Mouse (Mus musculus): ENCODE data around the gene Bbc3. TPM values are rescaled to one million over a fixed set of nuclear protein-coding genes. Genes with fewer than 3 reads are reported as not detected.
"Not testable (repeated sequence)": the region's sequence is repeated elsewhere in the genome, so short reads cannot be mapped to it uniquely, and the experiment has no call there.

Gene Bbc3
- 1 to 10 TPM; 1.7 to 2.4 TPM for total RNA-seq (2021)
- long read RNA-seq, experiment 1, partial matches to known transcripts = 0 of 3 reads
- long read RNA-seq, experiment 1, other reads (novel, unspliced or antisense) = 3 of 3 reads
- long read RNA-seq, experiment 2, partial matches to known transcripts = 1 of 8 reads
- long read RNA-seq, experiment 2, other reads (novel, unspliced or antisense) = 6 of 8 reads

DNA sequence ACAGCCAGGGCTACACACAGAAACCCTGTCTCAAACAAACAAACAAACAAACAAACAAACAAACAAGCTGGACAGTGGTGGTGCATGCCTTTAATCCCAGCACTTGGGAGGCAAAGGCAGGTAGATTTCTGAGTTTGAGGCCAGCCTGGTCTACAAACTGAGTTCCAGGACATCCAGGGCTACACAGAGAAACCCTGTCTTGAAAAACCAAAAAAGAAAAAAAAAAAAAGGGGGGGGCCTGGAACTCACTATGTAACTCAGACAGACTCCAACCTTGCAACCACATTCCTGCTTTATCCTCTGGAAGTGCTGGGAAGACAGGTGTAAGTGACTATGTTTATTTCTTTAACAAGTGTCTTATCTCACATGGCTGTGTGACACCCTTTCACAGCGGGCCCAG lies at the start of gene Bbc3:
Gene Bbc3 (plus strand): TSS at position 301 of the 400 bp plus-strand sequence.
- not testable (repeated sequence) for DNase-seq

DNA sequence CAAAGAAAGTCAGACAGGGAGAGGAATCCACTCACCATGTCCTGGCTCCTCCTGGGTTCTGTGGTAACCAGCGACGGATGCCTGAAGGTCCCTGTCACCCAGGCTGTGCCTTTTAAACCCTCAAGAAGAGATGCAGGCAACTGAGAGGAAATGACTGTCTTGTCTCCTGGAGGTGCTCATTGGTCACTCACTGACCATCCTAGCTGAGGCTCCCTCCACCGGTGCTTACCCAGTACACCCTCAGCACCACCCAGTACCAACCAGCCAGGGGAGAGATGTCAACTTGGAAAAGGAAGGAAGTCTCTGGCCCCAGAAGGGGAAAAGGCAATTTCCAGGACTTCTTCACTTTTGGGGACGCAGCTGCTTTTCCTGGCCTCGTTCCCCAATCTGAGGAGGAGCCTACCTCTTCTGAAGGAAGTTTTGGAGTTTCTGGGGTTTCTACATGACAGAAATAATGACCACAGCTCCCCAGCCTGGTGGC lies 49.0 kb upstream of the Bbc3 start, which contains the start of gene C5ar1:
Gene C5ar1 (minus strand): TSS at position 431 of the 481 bp plus-strand sequence.
- DNase-seq = no peak

DNA sequence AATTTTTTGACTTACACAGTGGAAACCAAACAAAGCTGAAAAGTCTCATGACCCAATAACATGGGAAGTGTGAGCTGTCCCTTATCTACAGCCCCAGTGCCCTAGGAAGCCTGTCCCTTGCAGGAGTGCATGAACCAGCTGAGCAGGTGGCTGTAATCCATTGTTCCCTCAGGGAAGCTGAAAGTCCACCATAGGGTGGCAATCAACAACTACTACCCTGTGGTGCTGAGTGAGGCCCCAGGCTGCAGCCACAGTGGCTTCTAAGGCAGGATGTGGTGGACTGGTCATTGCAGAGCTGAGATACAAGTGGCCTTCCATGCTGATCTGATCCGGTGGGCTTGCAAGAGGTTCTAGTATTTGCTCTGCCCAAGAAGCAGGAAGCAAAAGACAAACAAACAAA lies 47.1 kb upstream of the Bbc3 start:
- no peak for DNase-seq

DNA sequence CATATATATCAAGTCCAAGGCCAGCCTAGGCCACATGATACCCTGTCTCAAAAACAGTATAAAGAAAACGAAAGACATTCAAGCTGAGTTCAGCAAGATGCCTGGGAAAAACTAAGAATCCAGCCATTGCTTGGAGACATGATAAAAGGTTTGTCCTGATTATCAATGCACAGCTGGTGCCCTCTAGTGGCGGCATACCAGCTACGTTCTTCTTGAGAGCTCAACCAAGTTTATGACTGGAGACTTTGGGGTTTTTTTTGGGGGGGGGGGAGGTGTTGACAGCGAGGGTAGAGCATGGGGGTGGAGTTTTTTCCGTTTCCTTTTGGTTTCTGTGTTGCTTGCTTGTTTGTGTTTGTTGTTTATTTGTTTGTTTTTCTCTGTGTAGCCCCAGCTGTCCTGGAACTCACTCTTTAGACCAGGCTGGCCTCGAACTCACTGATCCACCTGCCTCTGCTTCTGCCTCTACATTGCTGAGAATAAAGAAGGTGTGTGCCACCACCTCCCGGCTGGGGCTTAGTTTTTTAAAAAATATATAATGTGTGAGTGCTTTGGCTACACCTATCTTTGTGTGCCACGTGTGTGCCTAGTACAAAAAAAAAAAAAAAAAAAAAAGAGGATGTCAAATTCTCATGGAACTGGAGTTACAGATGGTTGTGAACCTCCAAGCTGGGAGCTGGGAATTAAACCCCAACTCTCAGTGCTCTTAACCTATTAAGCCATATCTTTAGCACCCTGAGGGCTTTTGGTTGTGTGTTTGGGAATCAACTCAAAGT lies 45.0 kb upstream of the Bbc3 start:
- DNase-seq = peak; percentile 39

DNA sequence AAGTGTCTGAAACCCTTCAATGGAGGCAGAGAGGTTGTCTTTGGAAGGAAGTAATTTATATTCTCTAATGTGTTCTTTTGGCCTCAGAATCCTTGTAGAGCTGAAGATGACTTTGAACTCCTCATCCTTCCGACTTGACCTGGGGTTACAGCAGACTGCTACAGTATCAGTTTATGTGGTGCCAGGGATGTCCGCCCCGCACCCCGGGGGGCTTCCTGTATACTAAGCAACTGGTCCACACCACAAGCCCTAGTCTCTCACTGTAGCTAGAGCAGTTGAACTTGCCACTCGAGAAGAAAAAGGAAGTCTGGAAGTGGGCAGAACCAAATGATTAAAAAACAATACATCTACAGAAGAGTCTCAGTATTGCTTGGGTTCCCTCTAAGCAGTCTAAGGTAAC lies 44.4 kb upstream of the Bbc3 start:
- DNase-seq = no peak

DNA sequence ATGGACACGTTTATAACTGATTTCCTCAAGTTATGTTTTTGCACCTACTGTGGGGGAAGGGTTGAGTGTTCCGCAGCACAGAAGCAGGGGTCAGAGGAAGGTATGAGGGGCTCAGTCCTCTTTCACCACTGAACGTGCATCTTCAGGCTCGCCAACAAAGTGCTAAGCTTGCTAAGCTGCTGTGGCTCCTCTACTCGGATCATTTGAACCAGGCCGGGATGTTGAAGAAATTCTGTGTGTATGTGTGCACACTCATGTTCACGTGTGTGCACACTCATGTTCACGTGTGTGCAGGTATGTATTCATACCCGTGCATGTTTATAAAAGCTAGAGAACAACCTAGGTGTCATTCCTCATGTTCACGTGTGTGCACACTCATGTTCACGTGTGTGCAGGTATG lies 42.3 kb upstream of the Bbc3 start:
- DNase-seq = no peak

DNA sequence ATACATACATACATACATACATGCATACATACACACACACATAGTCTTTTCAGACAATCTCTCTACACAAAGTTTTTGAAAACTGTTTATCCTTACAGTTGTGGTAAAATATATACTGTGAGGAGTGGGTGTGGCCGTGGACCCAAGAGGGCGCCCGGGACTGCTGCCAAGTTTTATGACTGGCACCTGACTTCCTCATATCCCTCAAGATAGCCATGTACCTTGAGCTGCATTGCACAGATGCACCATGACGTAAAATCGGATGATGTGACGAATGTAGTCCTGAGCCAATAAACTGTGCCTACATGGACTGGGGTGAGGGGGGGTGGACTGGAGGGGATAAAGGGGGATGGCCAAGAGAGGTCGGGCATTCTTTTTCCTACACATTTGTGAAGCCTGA lies 41.6 kb upstream of the Bbc3 start:
- DNase-seq = not testable (repeated sequence)

DNA sequence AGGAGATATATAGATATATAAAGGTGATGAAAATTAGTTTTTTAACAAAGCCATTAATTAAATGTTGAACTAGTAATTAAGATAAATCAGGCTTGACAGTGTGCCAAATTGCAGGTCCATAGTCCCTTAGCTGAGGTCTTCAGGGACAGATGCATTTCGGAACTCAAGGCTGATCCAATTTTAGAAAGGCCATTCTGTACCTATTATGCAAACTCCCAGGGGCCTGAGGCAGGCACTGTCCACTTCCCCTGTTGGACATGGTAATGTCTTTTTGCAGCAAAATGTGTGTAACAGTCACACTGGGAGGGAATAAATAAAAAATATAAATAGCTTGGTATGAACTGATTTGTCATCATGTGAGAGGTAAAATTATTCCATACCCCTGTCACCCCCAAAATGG lies 37.1 kb upstream of the Bbc3 start:
- no peak for DNase-seq

DNA sequence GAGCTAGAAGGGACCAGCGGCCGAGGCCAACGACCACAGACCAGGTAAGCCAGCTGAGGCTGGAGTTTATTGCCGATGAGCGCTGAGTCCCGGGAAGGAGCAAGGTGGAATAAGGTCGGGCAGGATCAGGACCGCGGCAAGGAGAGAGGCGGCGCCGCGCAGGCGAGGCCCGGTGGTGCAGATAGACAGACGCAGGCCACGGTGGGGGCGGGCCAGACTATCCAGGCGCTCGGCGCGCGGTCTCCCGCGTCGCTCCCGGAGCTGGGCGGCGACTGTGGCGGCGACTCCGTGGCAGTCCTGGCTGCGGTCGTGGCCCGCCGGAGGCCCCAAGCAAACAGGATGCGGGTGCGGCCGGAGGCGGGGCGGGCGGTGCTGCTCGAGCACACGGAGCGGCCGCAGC lies 35.5 kb upstream of the Bbc3 start:
- peak; percentile 44 for DNase-seq

DNA sequence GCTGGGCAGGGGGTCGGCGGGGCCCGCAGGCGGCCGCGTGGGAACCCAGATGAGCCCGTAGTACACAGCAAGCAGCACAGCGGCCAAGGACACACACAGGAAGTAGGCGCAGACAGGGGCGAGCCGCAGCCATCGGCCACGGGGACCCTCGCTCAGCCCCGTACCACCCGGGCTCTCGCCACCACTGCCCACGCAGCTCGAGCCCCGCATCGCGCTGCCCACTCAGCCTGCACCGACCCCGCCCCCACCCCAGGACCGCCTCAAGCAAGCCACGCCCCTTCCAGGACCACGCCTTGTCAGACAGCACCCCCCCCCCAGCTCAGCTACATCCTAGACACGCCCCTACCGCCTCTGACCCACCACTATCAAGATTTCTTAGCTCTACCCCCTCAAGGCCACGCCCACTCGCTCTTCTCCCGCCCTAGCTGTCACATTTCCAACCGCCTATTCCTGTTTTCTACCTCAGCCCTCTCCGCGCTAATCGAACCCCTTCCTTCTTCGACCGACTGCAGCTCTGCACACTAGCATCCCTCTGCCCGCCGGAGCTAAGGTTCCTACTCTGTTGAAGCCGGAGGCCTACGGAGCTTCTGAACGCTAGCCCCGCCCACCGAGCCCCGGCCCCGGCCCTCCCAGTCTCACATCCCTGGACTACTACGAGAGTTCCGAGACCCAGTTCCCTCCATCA lies 35.0 kb upstream of the Bbc3 start, which contains the start of gene Inafm1:
Gene Inafm1 (minus strand): TSS at position 537 of the 685 bp plus-strand sequence.
- peak; percentile 82 for DNase-seq

DNA sequence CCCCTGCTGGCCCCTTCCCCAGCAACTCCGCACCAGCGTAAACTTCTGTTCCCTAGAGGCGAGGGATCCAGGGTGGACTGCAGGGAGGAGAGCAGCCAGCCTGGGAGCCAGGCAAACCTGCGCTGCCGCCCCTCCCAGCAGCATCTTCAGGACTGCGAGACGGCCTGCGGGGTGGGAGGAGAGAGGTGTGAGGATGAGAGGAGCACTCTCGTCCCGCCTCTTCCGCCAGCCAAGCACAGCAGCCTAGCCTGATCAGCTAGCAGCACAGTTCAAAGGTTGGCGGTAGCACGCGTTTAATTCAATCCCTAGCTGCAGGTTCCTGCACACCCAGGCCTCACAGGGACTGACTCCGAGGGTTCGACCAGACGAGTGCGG lies 34.4 kb upstream of the Bbc3 start:
- peak; percentile 75 for DNase-seq

DNA sequence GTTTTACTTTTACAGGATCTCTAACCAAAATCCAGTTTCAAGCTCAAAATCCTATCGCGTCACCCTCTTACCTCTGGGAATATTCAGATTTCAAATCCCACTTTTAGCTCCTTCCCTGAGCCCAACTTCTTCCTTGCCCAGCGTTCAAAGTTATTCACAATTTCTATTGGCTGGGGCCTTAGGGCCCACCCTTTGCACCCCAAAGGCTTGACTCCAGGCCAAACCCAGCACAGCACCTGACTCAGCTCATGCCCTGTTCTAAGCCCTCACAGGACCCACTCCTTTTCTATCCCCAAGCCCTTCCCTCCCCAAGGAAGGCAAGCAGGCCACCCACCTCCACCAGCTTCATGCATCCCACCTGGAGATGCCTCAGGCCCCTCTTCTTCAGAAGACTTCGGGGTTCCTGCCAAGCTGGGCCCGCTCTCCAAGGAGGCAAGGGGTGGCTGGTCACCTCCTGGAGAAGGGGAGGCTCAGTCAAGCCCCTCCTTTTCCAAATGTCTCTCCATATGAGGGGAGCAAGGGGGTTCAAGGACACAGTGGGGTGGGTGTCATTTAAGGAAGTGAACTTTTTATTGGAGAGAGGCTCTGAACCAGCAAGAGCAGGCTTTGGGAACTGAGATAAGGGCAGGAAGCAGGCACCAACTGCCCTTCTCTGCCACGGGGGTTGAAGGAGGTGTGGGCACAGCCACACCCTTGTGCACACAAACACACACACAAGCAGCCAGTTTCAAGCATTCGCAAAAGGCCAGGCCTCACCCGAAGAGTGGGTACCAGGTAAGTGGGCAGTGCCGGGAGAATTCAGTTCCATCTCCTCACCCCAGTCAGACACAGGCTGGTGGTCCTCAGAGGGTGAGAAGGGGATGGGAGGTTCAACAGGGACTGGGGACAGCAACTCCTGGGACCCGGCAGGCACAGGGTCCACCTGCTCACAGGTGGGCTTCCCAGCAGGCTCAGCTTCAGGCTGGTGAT lies 33.0 kb upstream of the Bbc3 start:
- DNase-seq = no peak

DNA sequence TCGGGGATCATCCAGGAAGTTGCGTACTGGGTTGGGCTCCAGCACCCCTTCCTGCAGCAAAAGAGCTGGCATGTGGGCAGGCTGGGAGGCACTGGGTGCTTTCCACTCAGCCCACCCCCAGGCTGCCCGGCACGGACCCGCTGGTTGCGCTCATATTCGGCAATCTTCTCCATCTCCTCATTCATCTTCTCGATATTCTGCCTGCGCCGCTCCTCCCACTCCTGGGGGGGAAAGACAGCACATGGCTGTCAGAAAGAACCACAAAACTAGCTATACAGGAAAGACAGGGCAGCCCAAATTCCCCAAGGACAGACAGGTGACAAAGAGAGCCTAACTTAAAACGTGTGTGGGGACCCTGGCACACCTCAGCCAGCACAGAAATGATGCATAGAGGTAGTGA lies 27.5 kb upstream of the Bbc3 start:
- DNase-seq = no peak

DNA sequence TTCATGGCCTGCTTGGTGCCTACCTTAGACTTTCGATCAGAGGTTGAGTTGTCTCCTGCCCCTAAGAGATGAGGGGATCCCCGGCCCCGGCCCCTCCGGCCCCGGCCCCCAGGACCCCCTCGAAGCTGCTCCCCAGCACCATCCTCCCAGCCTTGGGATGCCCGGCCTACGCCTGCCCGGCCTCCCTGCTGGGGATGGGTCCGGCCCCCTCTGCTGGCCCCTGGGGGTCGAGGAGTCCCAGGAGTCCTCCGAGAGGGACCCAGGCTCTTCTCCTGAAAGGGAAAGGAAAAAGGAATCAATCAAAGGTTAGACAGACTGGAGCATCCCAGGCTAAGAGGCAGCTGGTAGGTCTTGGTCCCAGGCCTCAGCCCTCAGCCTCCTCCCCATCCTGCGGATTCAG lies 25.9 kb upstream of the Bbc3 start:
- DNase-seq = no peak

DNA sequence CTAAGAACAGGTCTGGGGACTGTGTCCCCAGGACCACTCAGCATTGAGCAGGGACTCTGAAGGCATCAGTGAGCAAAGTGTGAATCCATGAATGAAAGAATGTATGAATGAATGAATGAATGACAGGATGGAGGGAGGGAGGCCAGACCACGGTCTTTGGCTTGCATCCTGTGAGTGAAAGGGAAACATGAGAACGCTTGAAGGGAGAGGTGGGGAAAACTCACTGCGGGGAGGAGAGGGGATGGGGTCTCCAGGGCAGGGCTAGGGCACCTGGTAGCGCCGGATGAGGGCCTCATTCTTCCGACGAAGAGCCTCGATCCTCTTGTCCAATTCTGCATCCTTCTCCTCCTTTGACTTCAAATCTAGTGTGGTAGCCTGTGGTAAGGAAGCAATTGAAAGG lies 24.2 kb upstream of the Bbc3 start:
- no peak for DNase-seq

DNA sequence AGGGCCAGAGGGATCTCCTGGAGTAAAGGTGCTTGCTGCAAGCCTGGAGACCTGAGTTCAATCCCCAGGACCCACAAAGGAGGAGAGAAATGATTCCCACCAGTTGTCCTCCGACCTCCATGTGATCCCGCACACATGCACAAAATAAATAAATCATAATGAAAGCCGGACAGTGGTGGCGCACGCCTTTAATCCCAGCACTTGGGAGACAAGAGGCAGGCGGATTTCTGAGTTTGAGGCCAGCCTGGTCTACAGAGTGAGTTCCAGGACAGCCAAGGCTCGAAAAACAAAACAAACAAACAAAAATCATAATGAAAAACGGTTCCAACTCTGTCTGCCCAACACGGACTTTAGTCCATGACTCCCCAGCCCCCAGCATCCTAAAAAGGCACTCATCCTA lies 23.3 kb upstream of the Bbc3 start:
- DNase-seq = no peak

DNA sequence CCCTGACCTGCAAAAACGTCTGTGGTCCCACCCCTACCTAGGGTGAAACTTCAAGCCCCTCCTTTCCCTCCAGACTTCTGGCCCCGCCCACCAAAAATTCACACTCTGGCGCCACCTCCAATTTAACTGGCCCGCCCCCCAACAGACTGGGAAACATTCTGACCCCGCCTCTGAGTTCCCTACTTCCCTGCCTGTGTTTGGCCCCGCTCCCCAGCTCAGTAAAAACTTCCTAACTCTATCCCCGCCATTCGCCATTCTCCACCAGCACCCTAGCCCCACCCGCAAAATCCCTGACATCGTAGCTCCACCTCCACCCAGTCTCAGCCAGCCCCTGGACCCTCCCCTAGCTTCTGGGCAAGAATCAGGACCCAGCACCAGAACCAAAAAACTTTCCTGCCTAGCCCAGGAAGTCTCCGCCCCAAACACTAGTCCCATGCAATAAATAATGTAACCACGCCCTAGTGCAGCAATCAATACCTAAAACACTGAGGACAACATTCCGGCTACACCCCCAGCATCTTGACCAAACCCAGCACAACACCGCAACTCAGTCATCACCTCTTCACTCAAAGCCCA lies 22.7 kb upstream of the Bbc3 start:
- peak; percentile 86 for DNase-seq

DNA sequence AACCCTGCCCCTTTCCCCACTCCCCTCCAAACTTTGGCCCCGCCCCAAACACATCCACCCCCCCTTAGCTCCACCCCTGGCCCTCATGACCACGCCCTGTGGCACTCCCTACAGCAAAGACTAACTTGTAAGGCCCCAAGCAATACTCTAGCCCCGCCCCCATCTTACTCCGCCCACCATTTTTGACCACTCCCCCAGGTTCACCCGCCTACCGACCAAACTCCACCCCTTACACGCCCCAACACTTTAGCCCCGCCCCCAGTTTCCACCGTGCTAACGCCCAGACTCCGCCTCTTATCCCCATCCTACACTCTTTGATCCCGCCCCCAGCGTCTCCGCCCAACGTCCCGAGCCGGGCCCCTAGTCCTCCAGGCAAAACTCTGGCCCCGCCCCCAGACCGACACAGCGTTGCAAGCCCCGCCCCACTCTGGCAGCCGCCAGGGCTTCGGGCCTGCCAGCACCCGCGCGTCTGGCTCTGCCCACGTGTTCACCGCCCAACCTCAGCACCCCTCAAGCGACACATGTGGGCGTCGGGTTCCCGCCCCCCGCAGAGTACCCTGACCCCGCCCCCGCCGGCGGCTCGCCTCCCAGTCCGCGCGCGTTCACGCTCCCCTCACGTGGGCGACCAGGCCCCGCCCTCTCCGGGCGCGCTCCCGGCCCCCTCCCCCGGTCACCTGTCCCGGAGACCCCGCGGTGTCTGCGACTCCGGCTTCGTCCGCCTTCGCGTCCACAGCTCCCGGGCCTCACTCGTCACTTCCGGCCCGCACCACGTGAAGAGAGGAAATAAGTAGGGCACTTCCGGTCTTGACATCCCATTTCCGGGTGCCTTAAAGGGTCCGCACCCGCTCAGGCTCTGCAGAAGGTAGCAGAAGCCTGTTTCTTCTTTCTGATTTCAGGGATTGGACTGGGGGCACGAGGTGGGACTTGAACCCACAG lies 21.9 kb upstream of the Bbc3 start, which contains the start of gene Ccdc9:
Gene Ccdc9 (minus strand): TSS at position 770 of the 936 bp plus-strand sequence.
- peak; percentile 99 for DNase-seq

DNA sequence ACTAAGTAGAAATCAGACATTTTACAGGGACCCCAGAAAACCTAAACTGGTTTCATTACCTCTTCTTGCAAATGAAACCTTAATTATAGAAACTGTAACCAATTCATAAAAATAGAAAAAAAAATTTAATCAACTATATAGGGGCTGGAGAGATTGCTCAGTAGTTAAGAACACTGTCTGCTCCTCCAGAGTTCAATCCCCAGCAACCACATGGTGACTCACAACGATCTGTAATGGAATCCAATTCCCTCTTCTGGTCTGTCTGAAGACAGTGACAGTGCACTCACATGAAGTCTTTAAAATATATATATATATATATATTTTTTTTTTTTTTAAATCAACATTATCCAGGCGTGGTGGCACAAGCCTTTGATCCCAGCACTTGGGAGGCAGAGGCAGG lies 21.2 kb upstream of the Bbc3 start:
- no peak for DNase-seq

DNA sequence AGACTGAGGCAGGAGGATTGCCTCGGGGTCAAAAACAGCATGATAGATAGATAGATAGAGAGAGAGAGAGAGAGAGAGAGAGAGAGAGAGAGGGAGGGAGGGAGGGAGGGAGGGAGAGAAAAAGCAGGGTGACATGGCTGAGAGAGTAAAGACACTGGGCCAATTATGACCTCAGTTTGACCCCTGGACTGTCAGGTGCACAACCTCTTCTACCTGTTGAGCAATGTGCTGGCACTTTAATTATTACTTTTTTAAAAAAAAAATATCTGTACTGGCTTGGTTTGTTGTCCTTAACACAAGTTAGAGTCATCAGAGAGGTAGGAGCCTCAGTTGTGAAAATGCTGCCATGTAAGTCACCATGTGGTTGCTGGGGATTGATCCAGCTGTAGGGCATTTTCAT lies 20.4 kb upstream of the Bbc3 start:
- no peak for DNase-seq
